Mouse (Mus musculus): ENCODE measurements around the gene Tmem86a.

DNA sequence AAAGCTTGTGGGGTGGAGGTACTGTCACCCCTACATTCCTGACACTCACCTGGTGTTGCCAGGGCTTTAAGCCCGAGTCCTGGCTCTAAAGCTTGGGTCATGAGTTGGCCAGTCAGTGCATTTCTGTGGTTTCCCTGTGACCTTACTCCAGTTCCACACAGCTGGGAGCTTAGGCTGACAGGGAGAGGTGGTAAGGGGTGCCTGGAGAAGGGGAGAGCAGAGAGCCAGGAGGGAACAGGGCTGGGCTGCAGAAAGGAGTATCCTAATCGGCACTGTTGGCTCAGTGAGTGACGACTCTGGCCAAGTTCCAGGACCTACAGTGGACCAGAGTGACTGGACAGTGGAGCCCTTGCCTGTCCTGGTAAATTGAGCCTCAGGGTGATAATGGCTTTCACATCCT lies 1.9 kb downstream of the Tmem86a start:
- TF ChIP-seq CTCF (conservative IDR thresholded peaks at IDR 0.05 in 1 of 2, IDR thresholded peaks at IDR 0.05 in 1 of 2; ENCODE audit: low read depth in 2 of 2, low read length in 2 of 2) (no peak), MAZ (IDR thresholded peaks at IDR 0.05; ENCODE audit: low read depth, low read length) (no peak)

Data from CH12.LX (cell line).